Mouse (Mus musculus) thymus, adult 18-20 months (tissue): ENCODE data around the gene Pik3c2g.

ENCODE experiments used
- DNase-seq, 2 experiments: peaks; one replicate each; pipeline ENCODE4 v3.0.0; 2022; ENCODE audit warnings: mixed read lengths in 2 of 2

The Pik3c2g gene

DNA sequence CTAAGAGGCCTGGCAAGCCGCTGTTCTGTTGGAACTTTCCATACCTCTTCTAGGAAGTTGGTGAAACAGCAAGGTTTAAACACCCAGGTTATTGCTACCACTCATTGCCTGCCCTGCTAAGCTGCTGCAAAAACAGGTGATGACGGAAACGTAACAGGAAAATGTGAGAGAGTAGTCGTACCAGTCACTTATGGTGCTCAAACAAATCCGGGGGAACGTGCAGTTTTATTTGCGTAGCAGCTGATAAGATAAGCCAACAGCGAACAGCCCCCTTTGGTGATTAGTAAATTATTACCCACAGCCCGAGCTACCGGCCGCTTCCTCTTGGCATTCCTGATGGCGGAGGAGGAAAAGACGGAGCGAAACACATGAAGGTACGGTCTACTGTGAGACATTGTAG is at the start of gene Pik3c2g:
Gene Pik3c2g (plus strand): TSS at position 330 of the 400 bp plus-strand sequence.
- no peak for DNase-seq

DNA sequence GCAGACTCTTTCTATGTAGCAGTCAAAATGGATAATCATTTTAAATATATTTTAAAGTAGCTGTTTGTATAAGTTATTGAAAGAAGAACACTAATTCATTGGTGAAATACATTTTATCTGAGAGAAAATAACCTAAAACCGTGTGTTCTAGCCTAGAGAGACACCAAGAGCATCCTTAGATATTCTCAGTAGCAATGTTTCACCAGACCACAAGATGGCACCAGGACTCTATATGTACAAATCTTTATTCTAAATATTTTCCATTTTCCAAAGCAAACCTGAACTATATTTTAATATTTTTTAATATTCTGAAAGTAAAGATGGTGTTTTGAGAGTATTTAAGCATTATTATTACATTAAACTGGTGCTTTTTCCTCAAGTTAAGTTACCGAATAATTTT is 48.6 kb upstream of the Pik3c2g start:
- no peak for DNase-seq

DNA sequence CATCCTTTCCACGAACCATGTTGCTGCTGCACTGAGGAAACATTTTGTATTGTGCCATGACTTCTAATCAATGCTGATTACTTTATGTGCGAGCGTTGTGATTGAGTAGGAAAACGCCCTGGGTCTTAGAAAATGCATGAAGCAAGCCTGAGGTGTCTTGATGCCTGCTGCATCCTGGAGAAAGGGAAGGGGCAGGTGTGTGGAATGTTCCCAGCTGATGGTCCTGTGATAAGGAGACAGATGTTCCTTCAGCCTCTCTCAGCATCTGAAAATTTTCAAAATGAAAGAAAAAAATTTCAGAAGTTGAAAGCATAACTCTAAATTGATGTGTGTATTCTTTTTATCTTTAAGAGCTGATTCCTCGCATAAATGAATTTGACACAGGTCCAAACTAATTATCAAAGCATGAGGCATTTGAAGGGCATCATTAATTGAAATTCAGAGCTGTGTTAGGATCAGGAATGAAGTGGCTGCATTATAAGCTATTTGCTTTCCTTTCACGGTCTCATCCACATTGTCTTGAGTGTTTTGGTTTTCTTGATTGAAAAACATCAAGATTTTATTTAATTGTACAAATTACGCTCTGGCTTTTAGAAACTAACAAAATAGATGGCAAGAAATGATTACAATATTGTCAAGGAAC is 31.4 kb upstream of the Pik3c2g start:
- DNase-seq, result no peak

DNA sequence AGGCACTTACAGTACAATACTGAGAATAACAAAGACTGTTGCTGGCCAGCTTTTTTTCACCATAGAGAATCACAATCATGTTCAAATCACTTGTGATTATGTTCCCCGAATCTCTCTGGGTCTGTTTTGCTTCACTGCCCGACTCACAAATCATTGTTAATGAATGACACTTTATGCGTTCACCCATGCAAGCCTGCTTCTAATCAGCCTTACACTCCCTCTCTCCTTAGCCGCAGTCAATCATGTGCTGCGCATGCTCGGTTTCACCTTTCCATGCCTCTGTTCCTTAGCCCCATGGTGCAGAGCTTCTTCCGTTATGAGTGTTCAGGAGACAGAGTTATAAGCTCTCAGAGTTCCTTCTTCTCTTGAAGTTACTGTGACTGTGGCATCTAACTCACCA is 17.8 kb upstream of the Pik3c2g start:
- no peak for DNase-seq

DNA sequence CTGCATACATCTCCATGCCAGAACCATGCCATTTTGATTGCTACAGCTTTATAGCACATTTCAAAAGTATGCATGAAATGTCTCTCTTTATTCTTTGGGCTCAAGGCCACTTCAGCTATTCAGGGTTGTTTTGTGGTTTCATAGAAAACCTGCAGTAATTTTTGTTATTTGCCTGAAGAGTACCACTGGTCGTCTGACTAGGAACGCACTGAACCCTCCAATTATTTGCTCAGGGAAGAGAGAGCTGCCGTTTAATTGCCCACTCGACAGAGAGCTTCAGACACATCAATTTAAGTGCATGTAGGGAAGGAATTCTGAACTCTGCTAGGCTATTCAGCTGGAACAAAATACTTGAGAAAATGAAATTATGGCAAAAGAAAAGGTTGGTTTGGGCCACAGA is 11.2 kb upstream of the Pik3c2g start:
- DNase-seq, result no peak

DNA sequence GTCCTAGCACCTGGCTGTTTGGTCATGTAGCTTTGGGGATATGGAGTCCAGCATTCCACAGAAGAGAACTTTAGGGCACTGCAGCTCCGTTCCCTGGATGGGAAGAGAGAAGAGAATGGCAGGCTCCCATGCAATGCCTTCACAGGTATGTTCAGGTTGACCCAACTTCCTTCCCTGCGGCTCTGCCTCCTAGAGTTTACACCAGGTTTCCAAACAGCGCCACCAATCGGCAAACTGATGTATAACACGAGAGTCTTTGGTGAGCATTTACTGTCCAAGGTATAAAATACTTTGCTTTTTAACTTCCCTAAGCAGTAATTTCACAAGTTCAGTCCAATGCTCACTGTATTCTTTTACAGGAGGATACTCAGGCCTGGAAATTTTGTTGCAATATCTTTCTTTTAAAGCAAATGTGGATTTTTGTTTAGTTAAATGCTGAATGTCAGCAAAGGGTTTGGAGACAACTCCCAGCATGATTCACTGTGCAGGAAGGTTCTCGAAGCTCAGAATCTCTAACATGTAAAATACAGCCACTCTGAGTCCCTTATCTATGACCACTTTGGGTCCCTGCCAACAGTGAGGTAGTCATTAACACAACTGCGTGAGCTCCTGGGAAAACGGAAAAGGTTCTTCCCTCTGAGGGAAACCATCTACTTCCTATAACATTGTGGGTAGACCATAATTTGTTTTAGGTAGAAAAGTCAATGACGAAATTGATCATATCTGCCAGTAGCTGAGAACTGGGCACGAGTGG is 10.6 kb upstream of the Pik3c2g start:
- DNase-seq, result no peak

DNA sequence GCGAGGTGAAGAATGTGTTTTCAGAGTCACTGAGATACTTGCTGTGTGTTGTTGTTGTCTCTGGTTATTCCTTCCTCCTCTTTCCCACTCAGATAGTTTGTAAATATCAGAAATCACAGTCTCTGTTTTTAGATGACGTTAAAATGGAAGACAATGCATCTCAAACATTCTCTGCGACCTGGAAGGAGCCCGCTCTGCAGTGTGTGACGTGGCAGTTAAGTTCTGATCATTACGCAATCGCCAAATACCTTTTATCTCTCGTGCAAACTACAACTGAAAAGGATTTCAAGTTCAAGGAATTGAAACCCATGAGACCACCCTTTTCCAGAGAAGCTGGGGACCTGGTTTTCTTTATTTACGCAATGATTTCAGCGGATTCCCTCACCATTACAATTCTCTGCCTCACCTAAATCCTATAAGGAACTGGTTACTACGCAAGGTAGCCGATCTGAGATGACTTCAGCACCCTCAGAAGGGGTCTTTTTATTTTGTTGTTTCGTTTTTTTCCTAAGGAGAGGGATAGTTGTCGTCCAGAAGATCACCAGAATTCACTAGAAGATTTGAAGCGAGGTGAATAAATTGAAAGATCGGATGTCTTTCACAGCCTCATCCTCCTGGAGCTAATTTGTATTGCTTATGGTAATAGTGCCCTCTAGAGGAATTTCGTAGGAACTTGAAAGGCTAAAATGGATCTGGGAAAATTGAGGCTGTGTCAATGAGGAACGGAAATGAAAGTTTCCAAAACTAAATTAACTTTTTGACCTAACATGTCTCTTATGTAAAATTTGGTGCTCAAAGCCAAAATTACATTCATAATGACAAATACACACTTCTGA is 9.8 kb upstream of the Pik3c2g start:
- DNase-seq, result no peak

DNA sequence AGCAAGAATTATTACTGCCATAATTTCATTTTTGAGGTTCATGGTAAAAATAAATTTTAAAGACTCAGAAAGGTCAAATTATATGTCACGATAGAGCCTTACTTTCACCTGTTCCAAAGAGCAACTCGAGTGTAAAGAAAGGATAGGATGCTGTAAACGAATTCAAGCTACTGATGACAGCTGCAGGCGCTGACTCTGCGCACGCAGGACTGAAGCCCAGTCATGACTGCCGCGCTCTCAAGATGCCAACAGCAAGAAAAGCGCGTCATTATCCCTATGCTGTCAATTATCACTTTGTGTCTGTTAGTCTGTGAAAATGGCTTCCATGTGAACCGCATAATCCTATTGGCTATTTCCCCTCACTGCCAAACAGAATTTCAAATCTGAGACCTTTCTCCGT is 457 bp downstream of the Pik3c2g start:
- no peak for DNase-seq

DNA sequence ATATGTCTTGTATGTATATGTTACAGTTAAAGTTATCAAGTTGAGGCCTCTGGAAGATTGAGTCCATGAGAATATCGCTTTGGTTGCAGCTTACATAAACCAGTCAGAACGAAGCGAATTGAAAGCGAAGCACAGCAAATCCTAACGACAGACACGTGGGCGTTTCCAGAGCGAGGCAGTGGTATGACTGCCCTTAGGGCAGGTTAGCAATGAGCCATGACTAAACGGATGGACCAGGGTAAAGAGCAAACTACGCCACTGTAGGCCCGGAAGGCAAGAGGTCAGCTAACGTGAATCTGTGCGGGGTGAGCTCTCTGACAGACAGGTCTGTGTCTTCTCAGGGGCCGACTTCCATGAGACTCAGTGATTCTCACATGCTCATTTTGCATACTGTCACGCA is 1.4 kb downstream of the Pik3c2g start:
- no peak for DNase-seq

DNA sequence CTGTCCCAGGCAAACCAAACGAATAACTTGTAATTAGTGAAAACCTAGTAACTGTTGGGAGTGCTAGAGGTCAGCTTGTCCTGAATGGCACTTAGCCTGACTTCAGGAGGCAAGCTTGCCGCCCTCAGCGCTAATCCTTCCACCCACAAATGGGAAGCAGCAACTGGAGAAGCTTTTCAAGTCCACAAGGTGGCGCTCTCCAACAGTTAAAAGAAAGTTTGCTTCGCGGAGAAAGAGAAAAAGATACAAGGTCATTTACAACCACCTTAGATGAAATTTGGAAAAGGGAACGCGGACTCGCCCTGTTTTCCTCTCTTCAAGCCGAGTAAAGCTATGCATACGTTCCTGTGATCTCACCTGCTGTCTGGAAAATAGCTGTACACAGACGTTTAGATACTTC is 2.3 kb downstream of the Pik3c2g start:
- DNase-seq, result no peak

DNA sequence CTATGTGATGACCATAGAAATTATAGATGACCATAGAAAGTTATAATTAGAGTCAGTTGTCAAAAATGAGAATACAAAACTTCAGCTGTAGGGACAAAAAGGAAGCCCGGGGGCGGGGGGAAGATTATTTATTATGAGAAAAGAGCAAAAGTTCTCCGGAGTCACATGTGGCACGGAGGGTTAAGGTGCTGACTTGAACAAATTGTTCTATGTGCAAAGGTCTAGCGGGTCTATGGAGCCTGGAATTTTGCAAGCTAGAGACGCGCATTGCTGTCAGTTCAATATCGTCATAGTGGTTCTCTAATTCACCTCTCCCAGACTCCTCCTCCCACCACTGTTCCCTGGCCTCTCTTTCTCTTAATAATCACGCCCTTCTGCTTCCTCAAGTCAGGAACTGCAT is 2.8 kb downstream of the Pik3c2g start:
- no peak for DNase-seq

DNA sequence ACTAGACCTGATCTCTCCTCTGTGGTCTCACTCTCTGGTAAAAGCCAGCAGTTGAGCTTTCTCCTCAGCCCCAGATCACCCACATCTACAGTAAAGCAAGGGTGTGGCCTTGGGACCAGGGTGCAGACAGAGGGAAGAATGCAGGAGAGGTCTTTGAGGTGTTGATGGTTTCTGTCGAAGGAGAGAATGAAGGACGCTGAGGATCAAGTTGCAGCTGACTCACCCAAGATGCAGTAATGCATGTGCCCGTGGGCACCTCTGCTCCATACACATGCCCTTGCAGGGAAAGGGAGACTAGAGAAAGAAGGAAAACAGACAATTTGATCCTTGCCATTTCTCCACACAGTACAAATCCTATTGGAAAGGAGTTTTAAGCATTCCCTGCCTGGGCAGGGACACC is 5.1 kb downstream of the Pik3c2g start:
- no peak for DNase-seq

DNA sequence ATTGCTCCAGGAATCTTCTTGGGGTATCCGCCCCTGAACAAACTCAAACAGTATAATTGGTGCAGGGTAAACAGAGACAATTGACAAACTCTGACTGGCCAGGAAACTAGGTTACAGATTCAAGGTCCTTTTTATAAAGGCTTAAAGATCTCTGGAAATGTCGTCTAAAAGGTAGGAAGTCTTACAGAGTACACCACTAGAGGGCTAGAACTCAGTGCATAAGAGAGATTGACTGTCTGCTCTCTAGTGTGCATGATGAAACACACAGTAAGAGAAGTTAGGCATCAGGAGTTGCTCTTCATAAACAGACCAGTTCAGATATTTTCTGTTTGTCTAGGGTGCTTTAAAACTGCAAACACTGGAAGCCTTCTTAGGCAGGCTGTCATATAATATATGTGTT is 9.4 kb downstream of the Pik3c2g start:
- no peak for DNase-seq

DNA sequence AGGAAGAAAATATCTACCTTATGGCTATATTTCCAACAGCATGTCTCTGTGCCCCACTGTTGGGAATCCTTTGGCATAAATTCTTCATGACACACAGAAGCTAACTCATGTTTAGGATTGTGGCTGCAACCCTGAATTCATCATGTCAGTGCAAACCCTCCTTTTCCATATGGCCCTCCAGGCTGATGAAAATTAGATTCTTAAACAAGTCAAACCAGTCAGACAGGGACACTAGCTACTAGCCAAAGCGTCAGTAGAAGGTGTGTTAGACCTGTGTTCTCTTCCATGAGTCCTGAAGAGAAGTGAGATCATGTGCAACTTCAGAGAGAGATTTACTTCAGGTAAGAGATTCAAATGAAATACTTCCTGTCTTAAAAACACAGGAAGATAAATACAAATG is 12.2 kb downstream of the Pik3c2g start:
- DNase-seq, result no peak

DNA sequence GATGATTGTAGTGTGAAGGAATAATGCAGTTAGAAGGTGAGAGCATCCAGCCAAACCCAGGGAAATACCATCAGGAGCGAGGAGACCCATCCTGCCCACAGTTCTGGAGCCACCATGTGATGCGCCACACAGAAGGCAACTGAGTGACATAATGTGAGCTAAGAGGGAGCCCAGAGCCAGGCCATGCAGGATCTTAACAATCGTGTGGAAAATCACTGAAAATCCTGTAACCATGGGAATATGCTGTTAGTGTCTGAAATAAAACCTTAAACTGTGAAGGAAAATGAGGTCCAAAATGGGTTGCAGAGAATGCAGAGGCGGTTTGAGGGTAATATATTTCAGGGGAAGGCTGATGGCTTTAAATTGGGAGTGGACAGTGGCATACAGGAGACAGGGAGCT is 31.8 kb downstream of the Pik3c2g start:
- DNase-seq, result no peak

DNA sequence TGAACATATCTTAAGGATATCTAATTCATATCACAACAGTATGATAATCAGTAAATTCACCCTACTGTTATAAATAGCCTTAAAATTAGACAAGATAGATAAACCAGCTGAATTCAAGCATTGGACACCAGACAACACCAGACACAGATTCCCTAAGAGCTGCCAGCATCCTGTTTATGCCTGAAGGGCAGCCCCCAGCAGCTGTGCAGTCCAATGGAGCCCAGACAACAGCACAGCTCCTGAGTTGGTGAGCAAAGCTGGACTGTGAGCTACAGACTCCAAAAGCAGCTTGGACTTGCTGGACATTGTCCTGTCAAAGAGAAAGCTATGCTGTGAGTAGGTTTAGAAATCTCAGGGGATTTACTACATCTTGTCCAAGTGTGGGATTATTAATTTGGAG is 37.7 kb downstream of the Pik3c2g start:
- DNase-seq, result no peak

DNA sequence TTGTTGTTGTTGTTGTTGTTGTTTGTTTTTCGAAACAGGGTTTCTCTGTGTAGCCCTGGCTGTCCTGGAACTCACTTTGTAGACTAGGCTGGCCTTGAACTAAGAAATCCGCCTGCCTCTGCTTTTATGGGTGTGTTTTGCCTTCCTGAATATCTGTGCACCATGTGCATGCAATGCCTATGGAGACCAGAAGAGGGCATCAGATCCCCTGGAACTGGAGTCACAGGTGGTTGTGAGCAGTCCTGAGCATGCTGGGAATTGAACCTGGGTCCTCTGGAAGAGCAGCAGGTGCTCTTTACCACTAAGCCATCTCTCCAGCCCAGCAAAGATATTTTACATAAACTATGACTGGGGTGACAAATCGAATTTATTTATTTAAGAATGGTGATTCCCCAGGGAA is 47.5 kb downstream of the Pik3c2g start:
- DNase-seq, result no peak

DNA sequence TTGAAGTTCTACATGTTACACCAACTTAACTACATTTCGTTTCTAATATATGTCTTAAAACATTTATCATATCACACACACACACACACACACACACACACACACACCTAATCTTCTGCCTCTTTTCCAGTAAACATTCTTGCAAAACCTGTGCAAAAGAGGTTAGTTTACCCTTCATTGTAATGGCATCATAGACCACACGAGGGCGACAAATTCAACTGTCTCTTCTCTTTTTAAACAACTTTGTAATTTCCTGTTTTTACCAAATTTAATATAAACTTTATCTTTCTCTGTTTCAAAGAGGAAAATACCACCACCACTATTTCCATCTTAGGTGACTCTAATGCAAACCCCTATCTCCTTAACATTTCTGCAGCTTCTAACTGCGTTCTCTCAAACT is 68.4 kb downstream of the Pik3c2g start:
- DNase-seq, result no peak

DNA sequence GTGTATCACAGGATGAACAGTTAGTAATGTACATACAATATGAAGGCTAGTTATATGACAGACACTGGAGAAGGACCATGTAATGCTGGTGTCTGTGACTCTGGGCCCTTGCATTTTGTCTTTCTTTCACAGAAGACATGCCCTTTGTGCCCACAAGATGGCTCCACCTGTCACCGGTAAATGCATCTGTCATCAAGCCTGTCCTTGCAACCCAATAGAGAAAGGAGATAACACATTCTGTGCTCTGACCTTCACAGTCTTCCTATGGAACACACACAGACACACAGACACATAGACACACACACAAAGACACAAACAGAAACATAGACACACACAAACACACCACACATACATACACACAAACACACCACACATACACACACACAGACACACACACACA is 75.4 kb downstream of the Pik3c2g start:
- no peak for DNase-seq

DNA sequence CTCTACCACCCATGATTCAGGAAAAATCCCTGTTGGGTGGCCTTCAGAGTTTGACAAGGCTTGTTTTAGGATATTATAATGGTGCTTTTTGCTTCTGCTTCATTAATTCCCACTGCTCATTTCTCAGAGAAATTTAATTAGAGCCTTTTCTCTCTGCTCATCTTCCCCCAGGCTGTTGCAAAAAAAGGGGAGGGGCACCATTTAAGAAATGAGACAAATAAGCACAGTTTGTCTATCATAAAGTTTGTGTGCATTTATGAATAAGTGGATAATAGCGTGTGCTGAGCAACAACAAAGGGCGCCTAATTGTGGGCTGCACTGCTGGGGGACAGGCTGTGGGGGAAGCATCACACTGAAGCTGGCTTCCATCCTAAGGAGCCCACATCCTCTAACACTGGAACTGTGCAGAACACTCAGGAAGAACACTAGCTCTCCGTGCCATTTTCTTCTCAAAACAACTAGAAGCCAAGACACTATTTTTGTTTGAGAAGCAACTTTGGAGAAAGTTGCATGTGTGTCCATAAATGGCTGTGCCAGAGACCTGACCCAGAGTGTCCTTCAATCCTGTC is 131.5 kb downstream of the Pik3c2g start:
- DNase-seq, result no peak

DNA sequence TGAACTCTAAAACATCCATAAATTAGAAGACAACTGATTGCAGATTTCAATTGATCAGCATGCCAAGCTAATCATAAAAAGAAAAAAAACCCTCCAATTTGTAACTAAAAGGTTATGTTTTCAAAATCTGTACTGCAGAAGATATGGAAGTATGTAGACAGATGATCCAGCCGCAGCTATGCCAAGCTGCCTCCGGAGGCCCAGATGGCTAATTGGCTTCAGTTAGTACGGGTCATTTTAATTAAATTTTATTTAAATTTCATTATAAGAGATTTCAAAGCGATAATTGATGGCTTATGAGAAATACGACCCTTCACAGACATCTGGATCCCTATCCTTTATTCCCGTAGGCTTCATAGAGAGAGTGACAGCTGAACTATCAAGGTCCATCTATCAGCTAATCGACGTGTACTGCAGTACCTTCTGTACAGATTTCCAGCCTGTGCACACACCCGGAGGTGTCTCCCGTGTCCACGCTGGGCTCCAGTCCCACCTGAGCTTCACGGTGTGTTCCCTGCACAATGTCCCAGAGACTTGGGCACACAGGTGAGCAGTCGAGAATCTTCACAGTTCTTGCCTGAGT is 132.7 kb downstream of the Pik3c2g start:
- DNase-seq, result no peak

DNA sequence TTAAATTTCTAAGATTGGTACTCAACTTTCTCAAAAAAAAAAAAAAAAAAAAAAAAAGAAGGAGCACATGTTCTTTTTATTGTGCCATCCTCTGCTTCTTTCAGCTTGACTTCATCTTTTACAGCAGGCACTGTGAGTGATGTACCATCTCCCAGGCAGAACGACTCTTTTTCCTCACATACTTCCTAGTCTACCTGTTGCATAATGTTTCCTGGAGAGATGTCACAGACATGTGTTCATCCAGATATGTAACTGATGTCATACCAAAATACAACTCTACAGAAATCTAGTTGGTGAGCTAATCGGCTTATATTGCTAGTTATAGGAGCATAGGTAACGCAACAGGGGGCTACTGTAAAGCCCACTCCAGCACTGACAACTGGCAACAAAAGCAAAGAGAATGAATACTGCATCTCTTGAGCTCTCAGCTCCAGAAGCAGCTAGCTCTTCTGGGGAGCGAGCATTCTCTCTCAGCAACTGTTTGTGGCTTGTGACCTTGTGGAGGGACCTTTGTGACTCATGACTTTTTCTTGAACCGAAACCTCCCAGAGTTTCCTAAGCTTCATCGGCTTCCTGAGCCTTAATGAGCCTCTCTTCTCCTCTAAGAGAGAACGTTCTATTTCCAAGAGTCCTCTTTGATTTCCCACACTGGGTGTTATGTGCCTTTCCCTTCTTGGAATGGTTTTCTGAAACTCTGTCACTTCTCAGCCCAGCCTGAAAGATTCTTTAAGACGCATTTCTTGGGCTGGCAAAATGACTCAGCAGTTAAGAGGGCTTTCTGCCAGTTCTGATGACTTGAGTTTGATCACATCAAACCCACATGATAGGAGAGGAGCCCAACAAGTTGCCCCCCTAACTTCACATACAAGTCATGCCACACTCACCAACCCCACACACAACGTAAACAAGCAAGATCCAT is 148.9 kb downstream of the Pik3c2g start:
- no peak for DNase-seq
